Mouse (Mus musculus) forebrain, embryonic 16.5 days (tissue): ENCODE results near the gene Baz2b. TPM values are rescaled to one million over a fixed set of nuclear protein-coding genes. Genes with fewer than 3 reads are reported as not detected.

Experiments
- ATAC-seq: fragments of 200-750 bp; cut with Nextera tagmentation; 2 replicates; pipeline ENCODE4 v1.8.0; 2017; ENCODE audit warnings: mild to moderate bottlenecking, moderate library complexity
- H3K27ac ChIP-seq: fragments of 300-500 bp; sonication (generic); 2 replicates; pipeline ENCODE4 v1.5.1; 2014; ENCODE audit warnings: low read length, control low read depth
- H3K27me3 ChIP-seq: fragments of 300-500 bp; sonication (generic); replicated peaks from 2 replicates; pipeline ENCODE4 v1.6.1; 2014; ENCODE audit warnings: low read length; ENCODE audit not compliant: control insufficient read depth, insufficient read depth
- H3K36me3 ChIP-seq: fragments of 300-500 bp; sonication (generic); 2 replicates; pipeline ENCODE4 v1.6.1; 2014; ENCODE audit not compliant: control insufficient read depth, insufficient read depth
- H3K4me1 ChIP-seq: fragments of 300-500 bp; sonication (generic); replicated peaks from 2 replicates; pipeline ENCODE4 v1.6.1; 2014; ENCODE audit warnings: low read length; ENCODE audit not compliant: control insufficient read depth, insufficient read depth
- H3K4me2 ChIP-seq: fragments of 300-500 bp; sonication (generic); 2 replicates; pipeline ENCODE4 v1.6.1; 2014; ENCODE audit warnings: mild to moderate bottlenecking, low read length, control low read depth
- H3K4me3 ChIP-seq: fragments of 300-500 bp; sonication (generic); replicated peaks from 2 replicates; pipeline ENCODE4 v1.5.1; 2014; ENCODE audit warnings: mild to moderate bottlenecking, low read length, control low read depth
- H3K9ac ChIP-seq: fragments of 300-500 bp; sonication (generic); replicated peaks from 2 replicates; pipeline ENCODE4 v1.6.1; 2014; ENCODE audit warnings: low read depth, low read length, control low read depth
- H3K9me3 ChIP-seq: fragments of 300-500 bp; sonication (generic); 2 replicates; pipeline ENCODE4 v1.6.1; 2016; ENCODE audit warnings: low read length; ENCODE audit not compliant: control insufficient read depth
- WGBS: fragments of 180-500 bp; shearing (Covaris S2); extraction: QIAGEN DNeasy Blood & Tissue Kit; methylation state at CpG from one replicate; pipeline ENCODE4 v1.1.7; 2014; 5-methylcytosine and 5-hydroxymethylcytosine counted together
- polyA plus RNA-seq: library from polyadenylated mRNA; unstranded; fragments of >200 nt; fragmentation: Nextera tagmentation; extraction: Ambion mirVana; gene quantifications from 2 replicates; pipeline ENCODE4 v1.2.1, GENCODE M21; 2015

The Baz2b gene
- polyA plus RNA-seq, 1 experiment from 2014 or later: 70.2 TPM

DNA sequence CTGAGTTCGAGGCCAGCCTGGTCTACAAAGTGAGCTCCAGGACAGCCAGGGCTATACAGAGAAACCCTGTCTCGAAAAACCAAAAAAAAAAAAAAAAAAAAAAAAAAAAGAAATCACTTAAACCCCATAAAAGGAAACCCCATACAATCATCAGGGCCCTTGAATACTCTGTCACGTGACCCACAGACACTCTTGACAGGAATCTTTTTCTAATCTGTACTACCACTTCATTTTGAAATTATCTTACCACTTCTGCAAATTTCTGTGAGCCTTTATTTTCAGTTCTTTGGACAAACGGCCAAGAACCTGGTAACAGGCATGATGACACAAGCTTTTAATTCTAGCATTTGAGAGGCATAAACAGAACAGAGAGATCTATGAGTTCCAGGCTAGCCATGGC lies 34.6 kb downstream of the Baz2b start:
- Histone ChIP-seq H3K4me3 (no peak overlapping the region), H3K9ac (no peak overlapping the region), H3K36me3 (no peaks in the 10 kb centered on the region), H3K4me1 (no peaks in the 10 kb centered on the region), H3K9me3 (no peaks in the 10 kb centered on the region), H3K4me2 (no peak overlapping the region), H3K27ac (no peak overlapping the region), H3K27me3 (no peaks in the 10 kb centered on the region)
- WGBS: 89% methylated on average over 2 of the region's 4 CpGs
- no peak for ATAC-seq

DNA sequence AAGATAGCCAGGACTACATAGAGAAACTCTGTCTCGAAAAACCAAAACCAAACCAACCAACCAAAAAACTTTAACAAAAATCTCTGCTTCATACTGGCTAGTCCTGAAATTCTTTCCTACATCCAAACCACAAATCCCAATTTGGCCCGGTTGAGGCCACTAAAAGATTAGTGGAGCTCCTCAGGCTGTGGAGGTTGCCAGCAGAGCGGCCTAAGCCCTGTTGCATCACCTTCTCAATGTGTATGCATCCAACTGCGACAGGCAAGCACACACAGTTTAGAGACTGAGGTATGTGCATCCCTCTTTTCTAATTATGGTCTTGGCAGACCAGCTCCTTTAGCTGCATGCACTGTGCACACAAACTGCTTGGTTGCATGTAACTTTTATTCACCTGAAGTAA lies 36.0 kb downstream of the Baz2b start:
- 96% methylated on average over 4 of the region's 4 CpGs for WGBS
- no peak for ATAC-seq

DNA sequence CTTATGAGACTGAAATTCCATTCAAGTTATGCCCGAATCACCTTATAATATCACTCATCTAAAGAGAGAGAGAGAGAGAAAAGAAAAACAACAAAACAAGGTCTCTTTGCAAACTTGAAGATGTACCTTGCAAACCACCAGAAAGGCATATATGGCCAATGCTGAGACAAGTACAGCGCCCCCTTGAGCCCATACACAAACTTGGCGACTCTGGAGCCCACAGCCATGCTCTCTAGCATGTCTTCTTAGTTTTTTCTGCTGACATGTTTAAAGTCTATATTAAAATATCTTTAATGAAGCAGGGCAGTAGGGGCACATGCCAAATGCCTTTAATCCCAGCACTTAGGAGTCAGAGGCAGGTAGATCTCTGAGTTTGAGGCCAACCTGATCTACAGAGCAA lies 36.4 kb downstream of the Baz2b start:
- WGBS: 56% methylated on average over 3 of the region's 3 CpGs
- H3K27me3 ChIP-seq: no peaks in the 10 kb centered on the region

More for the DNA sequence above, 36.0 kb downstream of the Baz2b start:
- Histone ChIP-seq H3K27me3 (no peaks in the 10 kb centered on the region), H3K4me2 (no peak overlapping the region), H3K27ac (no peak overlapping the region), H3K9me3 (no peaks in the 10 kb centered on the region), H3K4me3 (no peak overlapping the region), H3K36me3 (no peaks in the 10 kb centered on the region), H3K9ac (no peak overlapping the region), H3K4me1 (no peaks in the 10 kb centered on the region)

DNA sequence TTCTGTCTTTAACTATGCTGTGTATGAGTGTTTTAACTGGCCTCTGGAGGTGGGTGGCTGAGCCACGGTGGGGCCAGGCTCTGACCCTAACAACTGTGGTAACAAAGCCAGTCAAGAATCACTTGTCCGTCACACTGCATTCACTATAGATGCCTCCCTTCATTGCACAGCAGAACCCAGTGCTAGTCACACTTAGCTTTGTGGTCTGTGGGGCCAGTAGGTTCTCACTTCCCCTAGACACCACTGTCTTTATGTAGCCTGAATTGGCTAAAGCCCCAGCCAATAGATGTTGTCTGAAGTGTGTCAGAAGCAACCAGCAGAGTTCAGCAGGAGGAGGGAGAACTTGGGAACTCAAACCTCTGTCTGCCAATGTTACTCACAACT lies 37.1 kb downstream of the Baz2b start:
- Histone ChIP-seq H3K27me3 (no peaks in the 10 kb centered on the region), H3K9me3 (no peaks in the 10 kb centered on the region), H3K36me3 (no peaks in the 10 kb centered on the region), H3K4me1 (no peaks in the 10 kb centered on the region), H3K4me2 (no peak overlapping the region), H3K4me3 (no peak overlapping the region), H3K27ac (no peak overlapping the region), H3K9ac (no peak overlapping the region)
- no peak for ATAC-seq
- 62% methylated on average over 2 of the region's 2 CpGs for WGBS

More for the DNA sequence above, 36.4 kb downstream of the Baz2b start:
- no peaks in the 10 kb centered on the region for H3K36me3 ChIP-seq
- no peak overlapping the region for H3K27ac ChIP-seq
- no peak overlapping the region for H3K9ac ChIP-seq
- no peak overlapping the region for H3K4me3 ChIP-seq
- no peak overlapping the region for H3K4me2 ChIP-seq
- no peak for ATAC-seq
- H3K9me3 ChIP-seq: no peaks in the 10 kb centered on the region
- no peaks in the 10 kb centered on the region for H3K4me1 ChIP-seq

DNA sequence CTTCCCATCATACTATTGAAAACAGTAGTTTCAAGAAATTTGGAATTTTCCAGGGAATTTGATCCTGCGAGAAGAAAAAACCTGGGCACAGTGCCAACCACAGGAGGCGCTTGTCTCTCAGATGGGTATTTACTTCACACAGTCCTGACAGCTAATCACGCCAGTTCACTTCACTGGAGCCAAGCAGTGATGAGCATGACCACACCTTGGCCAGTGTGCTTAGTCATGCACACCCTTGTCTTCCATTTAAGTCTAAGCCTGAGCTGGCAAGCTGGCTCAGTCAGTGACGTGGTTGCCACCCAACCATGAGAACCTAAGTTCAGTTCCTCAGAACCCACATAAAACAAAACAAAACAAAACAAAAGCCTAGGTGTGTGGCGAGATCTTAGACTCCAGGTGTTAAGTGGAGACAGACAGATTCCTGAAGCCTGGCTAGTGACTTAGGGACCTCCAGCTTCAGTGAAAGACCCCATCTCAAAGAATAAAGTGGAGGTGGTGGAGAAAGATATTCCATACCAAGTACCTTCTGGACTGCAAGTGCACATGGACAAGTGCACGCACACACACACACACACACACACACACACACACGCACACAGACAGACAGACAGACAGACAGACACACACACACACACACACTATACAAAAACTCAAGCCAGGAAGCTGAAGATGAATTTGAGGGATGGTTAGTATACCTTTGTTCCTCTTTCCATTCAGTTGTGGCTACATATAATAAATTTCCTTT lies 37.7 kb downstream of the Baz2b start:
- Histone ChIP-seq H3K4me3 (no peak overlapping the region), H3K27me3 (no peaks in the 10 kb centered on the region)
- no peak for ATAC-seq

DNA sequence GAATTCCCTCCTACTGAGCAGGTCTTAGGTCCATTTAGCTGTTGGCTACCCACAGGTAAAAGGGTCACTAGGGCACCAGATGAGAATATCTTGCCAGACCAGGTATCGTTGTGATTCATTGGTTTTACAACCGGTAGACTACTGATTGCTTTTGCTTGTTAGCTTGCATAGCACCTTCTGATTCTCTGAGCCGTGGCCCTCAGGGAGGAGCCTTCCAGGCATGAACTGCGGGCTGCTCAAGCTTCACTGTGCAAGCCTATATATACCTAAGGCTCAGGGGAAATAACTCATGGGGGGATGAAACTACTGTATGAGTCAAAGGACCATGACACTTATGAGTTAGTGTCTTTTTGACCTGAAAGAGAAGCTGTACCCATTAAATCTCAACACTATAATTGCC lies 42.8 kb downstream of the Baz2b start:
- no peak overlapping the region for H3K27ac ChIP-seq
- 95% methylated on average over 4 of the region's 4 CpGs for WGBS

More for the DNA sequence above, 37.7 kb downstream of the Baz2b start:
- no peaks in the 10 kb centered on the region for H3K36me3 ChIP-seq
- H3K9ac ChIP-seq: no peak overlapping the region
- no peak overlapping the region for H3K4me2 ChIP-seq
- H3K4me1 ChIP-seq: no peaks in the 10 kb centered on the region
- WGBS: 53% methylated on average over 7 of the region's 7 CpGs
- H3K9me3 ChIP-seq: no peaks in the 10 kb centered on the region
- H3K27ac ChIP-seq: no peak overlapping the region

DNA sequence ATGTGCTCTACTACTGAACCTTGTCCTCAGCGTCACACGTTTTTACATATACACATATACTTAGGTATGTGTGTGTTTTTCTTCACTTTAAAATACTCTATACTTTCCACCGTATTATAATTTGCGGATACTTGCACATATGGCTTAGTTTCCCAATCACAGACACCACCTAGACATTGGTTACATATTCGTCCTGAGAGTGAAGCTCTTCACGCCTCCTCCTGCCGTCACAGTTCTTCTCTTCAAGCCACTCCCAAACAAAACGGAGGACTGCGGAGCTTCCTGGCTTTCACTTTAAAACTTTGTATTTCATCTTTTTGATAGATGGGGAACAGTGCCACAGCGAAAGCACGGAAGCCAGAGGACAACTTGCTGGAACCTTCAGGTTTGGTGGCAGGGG lies 44.0 kb downstream of the Baz2b start:
- H3K4me2 ChIP-seq: no peak overlapping the region
- H3K4me1 ChIP-seq: no peaks in the 10 kb centered on the region
- no peaks in the 10 kb centered on the region for H3K27me3 ChIP-seq
- no peak for ATAC-seq
- H3K9me3 ChIP-seq: no peaks in the 10 kb centered on the region
- H3K9ac ChIP-seq: no peak overlapping the region
- H3K36me3 ChIP-seq: no peaks in the 10 kb centered on the region
- no peak overlapping the region for H3K27ac ChIP-seq
- H3K4me3 ChIP-seq: no peak overlapping the region
- 92% methylated on average over 11 of the region's 11 CpGs for WGBS

More for the DNA sequence above, 42.8 kb downstream of the Baz2b start:
- Histone ChIP-seq H3K36me3 (no peaks in the 10 kb centered on the region), H3K9me3 (no peaks in the 10 kb centered on the region), H3K27me3 (no peaks in the 10 kb centered on the region), H3K4me3 (no peak overlapping the region), H3K9ac (no peak overlapping the region), H3K4me1 (no peaks in the 10 kb centered on the region), H3K4me2 (no peak overlapping the region)
- no peak for ATAC-seq

DNA sequence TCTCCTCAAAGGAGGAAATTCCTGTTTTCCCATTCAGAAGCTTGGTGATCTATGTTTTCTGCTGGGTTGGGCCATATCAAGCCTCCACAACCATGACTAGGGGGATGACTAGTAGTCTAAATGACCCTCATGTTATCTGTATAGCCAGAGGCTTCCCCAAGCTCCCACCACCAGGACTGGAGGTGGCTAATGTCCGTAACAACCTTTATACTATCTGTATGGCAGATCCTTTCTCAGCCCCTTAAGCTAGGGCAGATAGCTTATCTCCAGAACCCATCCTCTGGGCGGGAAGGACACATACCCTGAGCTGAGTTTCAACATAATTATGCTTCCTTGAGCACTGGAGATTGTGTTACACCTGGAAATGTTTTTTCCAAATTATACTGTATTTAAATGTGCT lies 45.9 kb downstream of the Baz2b start:
- Histone ChIP-seq H3K4me1 (no peaks in the 10 kb centered on the region), H3K4me2 (no peak overlapping the region), H3K9ac (no peak overlapping the region), H3K4me3 (no peak overlapping the region), H3K9me3 (no peaks in the 10 kb centered on the region), H3K27me3 (no peaks in the 10 kb centered on the region), H3K27ac (no peak overlapping the region), H3K36me3 (no peaks in the 10 kb centered on the region)
- 83% methylated on average over 2 of the region's 2 CpGs for WGBS
- ATAC-seq: no peak

DNA sequence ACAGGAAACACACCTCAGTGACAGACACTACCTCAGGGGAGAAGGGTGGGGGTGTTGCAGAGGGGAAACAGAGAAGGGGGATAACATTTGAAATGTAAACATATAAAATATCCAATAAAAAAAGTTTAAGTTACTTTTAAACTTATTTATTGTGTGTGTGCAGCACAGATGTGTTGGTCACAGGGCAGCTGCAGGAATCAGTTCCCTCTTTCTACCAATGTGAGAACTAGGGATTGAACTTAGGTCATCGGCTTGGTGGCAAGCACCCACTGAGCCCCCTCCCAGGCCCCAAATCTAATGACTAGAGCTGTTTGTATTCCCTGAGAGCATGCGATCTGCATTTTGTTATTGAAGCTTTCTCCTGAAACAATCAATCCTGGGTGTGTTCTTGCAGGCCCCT lies 57.2 kb downstream of the Baz2b start:
- Histone ChIP-seq H3K4me2 (no peak overlapping the region), H3K9ac (no peak overlapping the region), H3K36me3 (no peaks in the 10 kb centered on the region), H3K9me3 (no peaks in the 10 kb centered on the region), H3K27ac (no peak overlapping the region), H3K27me3 (no peaks in the 10 kb centered on the region), H3K4me1 (no peaks in the 10 kb centered on the region), H3K4me3 (no peak overlapping the region)
- WGBS: 72% methylated on average over 2 of the region's 2 CpGs
- ATAC-seq: no peak

DNA sequence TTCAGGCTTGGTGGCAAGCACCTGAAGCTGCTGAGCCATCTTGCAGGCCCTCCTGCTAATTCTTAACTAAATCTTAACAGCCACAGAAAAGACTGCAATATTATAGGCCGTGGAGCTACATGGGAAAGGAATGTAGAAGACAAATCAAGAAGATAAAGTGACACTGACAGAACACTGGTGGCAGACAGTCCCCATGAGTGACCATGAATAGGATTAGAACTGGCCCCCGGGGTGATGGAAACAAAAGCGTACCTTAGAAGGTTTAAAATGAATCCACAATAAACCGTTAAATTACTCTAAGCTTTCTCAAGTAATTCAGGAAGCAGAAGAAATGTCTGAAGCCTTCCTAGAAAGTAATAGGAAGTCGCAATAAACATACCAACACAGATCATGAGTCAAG lies 61.0 kb downstream of the Baz2b start:
- H3K27ac ChIP-seq: no peak overlapping the region
- 25% methylated on average over 5 of the region's 5 CpGs for WGBS
- H3K9me3 ChIP-seq: no peaks in the 10 kb centered on the region
- no peaks in the 10 kb centered on the region; the same call in 1 of the 2 replicates for H3K4me1 ChIP-seq
- H3K9ac ChIP-seq: no peak overlapping the region
- no peaks in the 10 kb centered on the region for H3K36me3 ChIP-seq
- ATAC-seq: no peak
- H3K27me3 ChIP-seq: no peaks in the 10 kb centered on the region
- H3K4me2 ChIP-seq: no peak overlapping the region
- H3K4me3 ChIP-seq: no peak overlapping the region
